Mouse (Mus musculus) brown adipose tissue, adult 24 weeks (tissue): ENCODE data around the gene Cabp5. TPM values are rescaled to one million over a fixed set of nuclear protein-coding genes. Genes with fewer than 3 reads are reported as not detected.
"Not testable (repeated sequence)": the region's sequence is repeated elsewhere in the genome, so short reads cannot be mapped to it uniquely, and the experiment has no call there.

Experiments
- H3K27ac ChIP-seq: fragments of 200-500 bp; replicated peaks from 2 replicates; pipeline ENCODE4 v1.5.1; 2012; ENCODE audit warnings: low read depth, mild to moderate bottlenecking, low read length
- H3K4me1 ChIP-seq: fragments of 200-500 bp; 2 replicates; pipeline ENCODE4 v1.6.1; 2012; ENCODE audit warnings: low read length, mixed read lengths; ENCODE audit not compliant: control insufficient read depth, insufficient read depth, insufficient read length
- H3K4me3 ChIP-seq: fragments of 200-500 bp; 2 replicates; pipeline ENCODE4 v1.5.1; 2012; ENCODE audit warnings: low read depth, mild to moderate bottlenecking, low read length, moderate library complexity; ENCODE audit not compliant: insufficient read depth
- polyA plus RNA-seq: library from polyadenylated mRNA; stranded (reverse); fragments of >200 nt; gene quantifications from 2 replicates; pipeline ENCODE4 v1.2.4, GENCODE M21; 2012; ENCODE audit not compliant: missing spikeins, insufficient read depth, insufficient read length

Gene Cabp5
- polyA plus RNA-seq, result not detected in 2 replicates

DNA sequence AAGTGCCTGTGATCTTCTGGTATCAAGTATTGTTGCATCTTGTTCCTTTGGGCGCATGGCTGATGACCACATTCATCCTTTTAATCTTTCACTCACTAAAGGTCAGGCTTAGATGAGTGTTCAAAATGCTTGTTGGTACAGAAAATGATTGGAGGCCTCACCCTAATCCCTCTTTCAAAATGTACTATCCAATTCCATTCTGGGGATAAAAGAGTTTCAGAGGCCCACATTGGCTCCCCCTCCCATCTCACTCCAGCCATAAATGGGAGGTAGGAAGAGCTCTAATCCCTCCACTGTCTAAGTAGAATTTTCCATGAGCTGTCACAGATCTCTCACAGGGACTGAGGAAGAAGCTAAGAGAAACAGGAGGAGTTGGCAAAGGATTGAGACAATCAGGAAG is at the start of gene Cabp5:
Gene Cabp5, plus strand, starts transcription at position 301 of the 400 bp plus-strand sequence.
- Histone ChIP-seq H3K27ac (no peak within 1 kb of the TSS), H3K4me3 (no peak within 1 kb of the TSS), H3K4me1 (no peaks in the 10 kb centered on the region)

DNA sequence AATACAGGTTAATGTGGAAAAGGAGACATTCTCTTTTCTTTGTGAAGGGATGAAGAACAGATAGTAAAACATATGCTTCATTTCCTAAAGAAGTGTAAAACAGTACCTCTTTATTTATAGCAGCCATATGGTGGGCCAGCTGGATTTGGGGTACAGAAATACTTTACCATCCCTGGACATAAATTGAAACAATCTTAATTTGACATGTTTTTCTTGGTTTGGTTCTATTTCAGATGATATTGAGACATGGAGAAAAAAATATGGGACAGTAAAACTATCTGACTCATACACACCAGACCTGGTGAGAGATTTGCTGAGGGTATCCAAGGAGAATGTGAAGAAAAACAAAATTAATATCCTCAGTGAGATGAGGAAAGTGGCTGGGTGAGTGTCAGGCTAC is 42.0 kb upstream of the Cabp5 start:
- Histone ChIP-seq H3K27ac (no peak overlapping the region), H3K4me3 (no peak overlapping the region), H3K4me1 (no peaks in the 10 kb centered on the region)

DNA sequence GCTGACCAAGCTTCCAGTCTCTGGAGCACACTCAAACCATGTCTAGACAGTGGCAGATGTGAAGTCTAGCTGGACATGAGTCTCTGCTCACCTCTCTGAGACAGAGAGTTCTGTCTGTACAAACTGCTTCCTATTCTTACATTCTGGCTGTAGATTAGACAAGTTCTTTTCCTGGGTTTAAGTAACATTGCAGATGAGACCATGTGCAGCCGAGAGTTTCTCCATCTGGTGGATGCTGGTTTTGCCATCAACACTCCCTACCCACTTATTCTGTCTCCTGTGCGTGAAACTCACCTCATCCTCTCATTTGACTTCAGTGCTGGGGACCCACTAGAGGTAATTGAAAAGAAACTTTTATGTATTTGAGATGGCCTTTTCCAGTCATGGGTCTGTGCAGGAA is 17.3 kb upstream of the Cabp5 start:
- Histone ChIP-seq H3K27ac (no peak overlapping the region), H3K4me1 (no peaks in the 10 kb centered on the region), H3K4me3 (no peak overlapping the region)

DNA sequence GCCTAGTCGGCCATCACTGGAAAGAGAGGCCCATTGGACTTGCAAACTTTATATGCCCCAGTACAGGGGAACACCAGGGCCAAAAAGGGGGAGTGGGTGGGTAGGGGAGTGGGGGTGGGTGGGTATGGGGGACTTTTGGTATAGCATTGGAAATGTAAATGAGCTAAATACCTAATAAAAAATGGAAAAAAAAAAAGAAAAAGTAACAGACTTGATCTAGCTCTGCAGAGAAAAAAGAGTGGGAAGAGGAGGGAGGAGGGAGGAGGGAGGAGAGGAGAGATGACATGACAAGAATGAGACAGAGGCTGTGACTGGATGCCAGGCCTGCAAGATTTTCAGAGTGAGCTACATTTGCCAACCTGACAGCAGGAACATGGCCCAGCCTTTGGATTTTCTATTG is 52.6 kb downstream of the Cabp5 start, which contains the start of gene Bsph1:
Gene Bsph1, plus strand, starts transcription at position 301 of the 400 bp plus-strand sequence.
- not testable (repeated sequence) for H3K4me3 ChIP-seq, H3K4me1 ChIP-seq, H3K27ac ChIP-seq

Other genes with a start within 250 kb of the Cabp5 start
- not detected in 2 replicates for gene Vmn1r88, start 238.6 kb upstream of the Cabp5 start, polyA plus RNA-seq
- gene Vmn1r89, start 185.1 kb upstream of the Cabp5 start, polyA plus RNA-seq, result not detected in 2 replicates
- gene Lig1, start 120.8 kb upstream of the Cabp5 start, polyA plus RNA-seq, result 3.7 and 3.9 TPM in 2 replicates
- gene Zswim9, start 119.4 kb upstream of the Cabp5 start, polyA plus RNA-seq, result 5.0 and 6.5 TPM in 2 replicates
- gene Pla2g4c, start 73.5 kb upstream of the Cabp5 start, polyA plus RNA-seq, result not detected in 2 replicates
- not detected in 2 replicates for gene Bsph1, start 52.7 kb downstream of the Cabp5 start, polyA plus RNA-seq
- gene Bsph2, start 172.9 kb downstream of the Cabp5 start, polyA plus RNA-seq, result not detected in 2 replicates
- gene Sult2a5, start 225.8 kb downstream of the Cabp5 start, polyA plus RNA-seq, result not detected in 2 replicates